Comparison of ENCODE assay signal across 8 mouse cellular contexts in genomic region chr14:76948948-76949347, GRCm38 (mm10).
DNase-seq lines count a peak whose midpoint lies in the region; ATAC-seq lines count a peak whose summit lies in the region.

No protein-coding gene starts in this region.

- no peaks in the 10 kb centered on the region for H3K27me3 ChIP-seq in midbrain, embryonic 14.5 days (ENCODE audit: control insufficient read depth, insufficient read depth, low read length)
- no peaks in the 10 kb centered on the region for H3K27me3 ChIP-seq in midbrain, embryonic 10.5 days (ENCODE audit: low read depth, poor library complexity, severe bottlenecking)
- H3K27me3 ChIP-seq in kidney, embryonic 14.5 days (ENCODE audit: control insufficient read depth, insufficient read depth, low read length) = no peaks in the 10 kb centered on the region

- H3K4me2 ChIP-seq in midbrain, embryonic 14.5 days (ENCODE audit: low read length) = no peak overlapping the region
- no peak overlapping the region for H3K4me2 ChIP-seq in kidney, embryonic 14.5 days (replicated peaks; ENCODE audit: low read depth, low read length)

- H3K36me3 ChIP-seq in midbrain, embryonic 14.5 days (ENCODE audit: control insufficient read depth, insufficient read depth, low read length) = no peaks in the 10 kb centered on the region
- no peaks in the 10 kb centered on the region for H3K36me3 ChIP-seq in midbrain, embryonic 10.5 days
- H3K36me3 ChIP-seq in kidney, embryonic 14.5 days (ENCODE audit: control insufficient read depth, insufficient read depth, low read length) = no peaks in the 10 kb centered on the region

- H3K9ac ChIP-seq in midbrain, embryonic 14.5 days (replicated peaks; ENCODE audit: low read length) = no peak overlapping the region
- H3K9ac ChIP-seq in kidney, embryonic 14.5 days (ENCODE audit: low read depth, low read length) = no peak overlapping the region

- H3K27ac ChIP-seq in midbrain, embryonic 14.5 days (replicated peaks; ENCODE audit: low read depth, low read length) = no peak overlapping the region
- no peak overlapping the region for H3K27ac ChIP-seq in midbrain, embryonic 10.5 days (replicated peaks)
- no peak overlapping the region for H3K27ac ChIP-seq in kidney, embryonic 14.5 days (ENCODE audit: low read depth, low read length)

- peak; percentile 15 for DNase-seq in midbrain, embryonic 14.5 days
- no peak for DNase-seq in midbrain, embryonic 10.5 days (ENCODE audit: low spot score)
- peak; percentile 50 for DNase-seq in gastrocnemius, postnatal 10 days
- peak; percentile 83 for DNase-seq in ovary, adult 18-20 months (ENCODE audit: low spot score)
- DNase-seq in left cerebral cortex, postnatal 14 days (ENCODE audit: low spot score in 2 of 2) = no peak
- DNase-seq in thymus, postnatal 0 days (ENCODE audit: low spot score) = no peak
- no peak for DNase-seq in B cell, adult 2 months

- no peak for ATAC-seq in midbrain, embryonic 14.5 days (ENCODE audit: low FRiP score, low TSS enrichment)
- ATAC-seq in kidney, embryonic 14.5 days (ENCODE audit: low FRiP score, low TSS enrichment) = 0 out of 2 replicates have a peak, but pooled peaks have one; percentile 9

- 53% methylated on average over 3 of the region's 3 CpGs for WGBS in midbrain, embryonic 14.5 days
- 66% methylated on average over 3 of the region's 3 CpGs for WGBS in midbrain, embryonic 10.5 days
- 27% methylated on average over 3 of the region's 3 CpGs for WGBS in kidney, embryonic 14.5 days

- H3K9me3 ChIP-seq in midbrain, embryonic 14.5 days (ENCODE audit: control insufficient read depth, low read length) = no peaks in the 10 kb centered on the region
- H3K9me3 ChIP-seq in midbrain, embryonic 10.5 days (replicated peaks) = no peaks in the 10 kb centered on the region
- H3K9me3 ChIP-seq in kidney, embryonic 14.5 days (ENCODE audit: control insufficient read depth, low read length) = no peaks in the 10 kb centered on the region

- no peak overlapping the region for H3K4me3 ChIP-seq in midbrain, embryonic 14.5 days (replicated peaks; ENCODE audit: low read depth, low read length)
- no peak overlapping the region for H3K4me3 ChIP-seq in midbrain, embryonic 10.5 days
- H3K4me3 ChIP-seq in kidney, embryonic 14.5 days (ENCODE audit: low read length) = no peak overlapping the region

- intact Hi-C loops in left cerebral cortex, postnatal 14 days (cut with DNase I) = no loop called here

- H3K4me1 ChIP-seq in midbrain, embryonic 14.5 days (ENCODE audit: control insufficient read depth, insufficient read depth, low read length) = peaks cover 11% of the 10 kb centered on the region
- peaks cover 35% of the 10 kb centered on the region for H3K4me1 ChIP-seq in midbrain, embryonic 10.5 days
- peaks cover 10% of the 10 kb centered on the region for H3K4me1 ChIP-seq in kidney, embryonic 14.5 days (ENCODE audit: control insufficient read depth, insufficient read depth, low read length)

Comparison
In these comparisons a context has a peak if more than half of its experiments do, and no peak if none do; other contexts are left out.
1. DNase-seq: peak in midbrain, embryonic 14.5 days (single experiment), gastrocnemius, postnatal 10 days (single experiment) and ovary, adult 18-20 months (single experiment); none in midbrain, embryonic 10.5 days (single experiment), left cerebral cortex, postnatal 14 days (0 of 2), thymus, postnatal 0 days (single experiment) and B cell, adult 2 months (0 of 2).